Mouse (Mus musculus) adrenal gland, adult 2 months (tissue): ENCODE data around the gene Ralgapa2. TPM values are rescaled to one million over a fixed set of nuclear protein-coding genes. Genes with fewer than 3 reads are reported as not detected.

Experiments used
- DNase-seq: peaks from one replicate; pipeline ENCODE4 v3.0.0; 2021
- polyA plus RNA-seq: library from polyadenylated mRNA; depleted of rRNA; stranded (reverse); fragments of >200 nt; gene quantifications from 2 replicates; pipeline ENCODE4 v1.2.3, GENCODE M21; 2012
- total RNA-seq, 2 experiments: library from RNA; stranded (reverse); gene quantifications; 2 replicates each; pipeline ENCODE4 v1.2.3; 2021

Gene Ralgapa2
- total and polyA plus RNA-seq, 3 experiments: 12.9 to 28.4 (median 22.1) TPM

- DNase-seq: no peak
Measured at GRCm38 (mm10) chr2:146359676-146360075, 152.5 kb downstream of the Ralgapa2 start.

GRCm38 (mm10) chr2:146356524-146356923 lies 155.6 kb downstream of the Ralgapa2 start:
- no peak for DNase-seq

- no peak for DNase-seq
Measured at GRCm38 (mm10) chr2:146350230-146350629, 161.9 kb downstream of the Ralgapa2 start.

GRCm38 (mm10) chr2:146347942-146348341 lies 164.2 kb downstream of the Ralgapa2 start:
- DNase-seq: no peak

GRCm38 (mm10) chr2:146340090-146340489 lies 172.1 kb downstream of the Ralgapa2 start:
- no peak for DNase-seq

- DNase-seq: no peak
Measured at GRCm38 (mm10) chr2:146337540-146337939, 174.6 kb downstream of the Ralgapa2 start.

GRCm38 (mm10) chr2:146331894-146332476 lies 180.2 kb downstream of the Ralgapa2 start:
- no peak for DNase-seq

- no peak for DNase-seq
Measured at GRCm38 (mm10) chr2:146330772-146331281, 181.3 kb downstream of the Ralgapa2 start.

GRCm38 (mm10) chr2:146330101-146330500 lies 182.0 kb downstream of the Ralgapa2 start:
- no peak for DNase-seq

- no peak for DNase-seq
Measured at GRCm38 (mm10) chr2:146326654-146327053, 185.5 kb downstream of the Ralgapa2 start.

GRCm38 (mm10) chr2:146324907-146325715 lies 187.0 kb downstream of the Ralgapa2 start:
- DNase-seq: no peak

GRCm38 (mm10) chr2:146324140-146324906 lies 187.8 kb downstream of the Ralgapa2 start:
- no peak for DNase-seq

- DNase-seq: no peak
Measured at GRCm38 (mm10) chr2:146323528-146323927, 188.6 kb downstream of the Ralgapa2 start.

GRCm38 (mm10) chr2:146322770-146323169 lies 189.4 kb downstream of the Ralgapa2 start:
- no peak for DNase-seq

- DNase-seq: no peak
Measured at GRCm38 (mm10) chr2:146322019-146322418, 190.1 kb downstream of the Ralgapa2 start.

- no peak for DNase-seq
Measured at GRCm38 (mm10) chr2:146320666-146321065, 191.5 kb downstream of the Ralgapa2 start.

GRCm38 (mm10) chr2:146314751-146315150 lies 197.4 kb downstream of the Ralgapa2 start:
- DNase-seq: no peak

GRCm38 (mm10) chr2:146313811-146314210 lies 198.3 kb downstream of the Ralgapa2 start:
- DNase-seq: no peak

GRCm38 (mm10) chr2:146310760-146311159 lies 201.4 kb downstream of the Ralgapa2 start:
- no peak for DNase-seq

- DNase-seq: no peak
Measured at GRCm38 (mm10) chr2:146310291-146310690, 201.9 kb downstream of the Ralgapa2 start.

GRCm38 (mm10) chr2:146309413-146309812 lies 202.7 kb downstream of the Ralgapa2 start:
- DNase-seq: no peak

- no peak for DNase-seq
Measured at GRCm38 (mm10) chr2:146307060-146307459, 205.1 kb downstream of the Ralgapa2 start.
